Mouse (Mus musculus): ENCODE results near the gene Il11.

DNA sequence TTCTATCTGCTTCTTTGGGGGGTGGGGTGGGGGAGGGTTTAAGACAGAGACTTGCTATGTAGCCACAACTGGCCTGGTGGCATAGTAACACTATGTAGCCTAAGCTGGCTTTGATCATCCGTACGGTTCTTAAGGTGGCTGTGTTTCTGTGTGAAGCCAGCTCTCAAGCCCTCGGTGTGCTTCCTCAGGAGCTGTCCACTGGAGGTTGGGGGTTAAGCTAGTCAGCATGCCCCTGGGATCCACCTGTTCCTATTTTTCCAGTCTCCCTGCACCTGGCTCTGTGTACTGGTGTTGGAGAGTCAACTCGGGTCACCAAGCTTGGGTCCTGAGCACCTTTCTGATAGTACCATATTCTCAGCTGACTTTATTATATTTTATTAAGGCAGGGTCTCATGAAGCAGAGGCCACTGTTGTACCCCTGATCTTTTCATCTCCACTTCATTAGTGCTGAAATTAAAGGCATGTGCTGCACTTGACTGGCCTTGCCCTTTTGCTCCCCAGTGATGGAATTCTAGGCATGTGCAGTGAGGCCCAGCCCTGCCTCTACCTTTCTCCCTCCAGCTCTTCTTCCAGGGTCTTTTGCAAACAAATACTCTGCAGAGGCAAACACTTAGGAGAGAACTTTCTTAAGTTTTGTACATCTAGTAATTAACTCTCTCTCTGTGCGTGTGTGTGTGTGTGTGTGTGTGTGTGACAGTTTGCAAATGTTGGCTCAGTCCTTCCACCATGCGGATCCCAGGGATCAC lies 39.7 kb upstream of the Il11 start:
- TF ChIP-seq CTCF (IDR thresholded peaks at IDR 0.05; ENCODE audit: control insufficient read depth, insufficient read depth, insufficient replicate concordance, low read depth, low read length) (no peak), POLR2A (IDR thresholded peaks at IDR 0.05; ENCODE audit: control insufficient read depth, low read depth, low read length) (no peak)

Measured in testis, adult 2 months (tissue).